Mouse (Mus musculus): ENCODE measurements around the gene Nup85.
"Not testable (repeated sequence)": the region's sequence is repeated elsewhere in the genome, so short reads cannot be mapped to it uniquely, and the experiment has no call there.

Nup85 gene

GRCm38 (mm10) chr11:115564064-115564809, at the start of gene Nup85:
Gene Nup85, plus strand, starts transcription at chr11:115564434.
- peak; percentile 95 to 96 for DNase-seq (ENCODE audit: low spot score in 2 of 2)

- no peak for DNase-seq (ENCODE audit: low spot score in 2 of 2)
Measured at GRCm38 (mm10) chr11:115515021-115515420, 49.2 kb upstream of the Nup85 start.

GRCm38 (mm10) chr11:115516942-115517341, 47.3 kb upstream of the Nup85 start:
- DNase-seq (ENCODE audit: low spot score in 2 of 2): no peak

- no peak for DNase-seq (ENCODE audit: low spot score in 2 of 2)
Measured at GRCm38 (mm10) chr11:115518693-115519092, 45.5 kb upstream of the Nup85 start.

GRCm38 (mm10) chr11:115519581-115519980, 44.7 kb upstream of the Nup85 start:
- DNase-seq (ENCODE audit: low spot score in 2 of 2): no peak

GRCm38 (mm10) chr11:115520218-115520617, 44.0 kb upstream of the Nup85 start:
- DNase-seq (ENCODE audit: low spot score in 2 of 2): no peak

GRCm38 (mm10) chr11:115521080-115521479, 43.2 kb upstream of the Nup85 start:
- DNase-seq (ENCODE audit: low spot score in 2 of 2): no peak

- DNase-seq (ENCODE audit: low spot score in 2 of 2): no peak
Measured at GRCm38 (mm10) chr11:115522238-115522637, 42.0 kb upstream of the Nup85 start.

GRCm38 (mm10) chr11:115522703-115523102, 41.5 kb upstream of the Nup85 start:
- DNase-seq (ENCODE audit: low spot score in 2 of 2): no peak

- not testable (repeated sequence) for DNase-seq (ENCODE audit: low spot score in 2 of 2)
Measured at GRCm38 (mm10) chr11:115526446-115526845, 37.8 kb upstream of the Nup85 start.

GRCm38 (mm10) chr11:115534759-115535371, 29.4 kb upstream of the Nup85 start:
- DNase-seq (ENCODE audit: low spot score in 2 of 2): peak in 1 of 2 experiments; percentile 21

GRCm38 (mm10) chr11:115535401-115536037, 28.7 kb upstream of the Nup85 start:
- DNase-seq (ENCODE audit: low spot score in 2 of 2): peak; percentile 75 to 77

GRCm38 (mm10) chr11:115536038-115536681, 28.1 kb upstream of the Nup85 start, which contains the start of gene Sumo2:
Gene Sumo2, minus strand, starts transcription at chr11:115536276.
- DNase-seq (ENCODE audit: low spot score in 2 of 2): peak; percentile 97 to 99

GRCm38 (mm10) chr11:115536856-115537568, 27.2 kb upstream of the Nup85 start:
- DNase-seq (ENCODE audit: low spot score in 2 of 2): peak; percentile 23 to 27

- DNase-seq (ENCODE audit: low spot score in 2 of 2): peak; percentile 35 to 46
Measured at GRCm38 (mm10) chr11:115538045-115538444, 26.2 kb upstream of the Nup85 start.

GRCm38 (mm10) chr11:115543571-115543970, 20.7 kb upstream of the Nup85 start:
- no peak for DNase-seq (ENCODE audit: low spot score in 2 of 2)

- DNase-seq (ENCODE audit: low spot score in 2 of 2): peak; percentile 13 to 41
Measured at GRCm38 (mm10) chr11:115552783-115553182, 11.5 kb upstream of the Nup85 start.

- no peak for DNase-seq (ENCODE audit: low spot score in 2 of 2)
Measured at GRCm38 (mm10) chr11:115555717-115556116, 8.5 kb upstream of the Nup85 start.

- DNase-seq (ENCODE audit: low spot score in 2 of 2): peak in 1 of 2 experiments; percentile 15
Measured at GRCm38 (mm10) chr11:115563406-115563805, 828 bp upstream of the Nup85 start.

- DNase-seq (ENCODE audit: low spot score in 2 of 2): no peak
Measured at GRCm38 (mm10) chr11:115564961-115565360, 727 bp downstream of the Nup85 start.

GRCm38 (mm10) chr11:115579080-115579479, 14.8 kb downstream of the Nup85 start:
- no peak for DNase-seq (ENCODE audit: low spot score in 2 of 2)

All from natural killer cell, adult 2 months (primary cell).